Mouse (Mus musculus) CH12.LX (cell line): Measurements from ENCODE around the gene Frmd5.

Experiments used
- CTCF ChIP-seq, 2 experiments: IDR thresholded peaks in 1 of 2; conservative IDR thresholded peaks in 1 of 2; 2 replicates each; pipeline ENCODE4 v1.5.1; 2011 to 2012; ENCODE audit warnings: low read depth in 2 of 2, low read length in 2 of 2, improper control_type of control experiment in 1 of 2, inconsistent platforms in 1 of 2, mild to moderate bottlenecking in 1 of 2, moderate library complexity in 1 of 2
- MXI1 ChIP-seq: IDR thresholded peaks from 2 replicates; pipeline ENCODE4 v1.6.1; 2011; ENCODE audit warnings: mild to moderate bottlenecking, low read depth, low read length, improper control_type of control experiment
- POLR2A ChIP-seq: IDR thresholded peaks from 2 replicates; pipeline ENCODE4 v1.6.1; 2011; ENCODE audit warnings: low read depth, mild to moderate bottlenecking, improper control_type of control experiment, low read length
- TBP ChIP-seq: conservative IDR thresholded peaks from 2 replicates; pipeline ENCODE4 v1.6.1; 2011; ENCODE audit warnings: low read depth, low read length, improper control_type of control experiment
- UBTF ChIP-seq: IDR thresholded peaks from 2 replicates; pipeline ENCODE4 v1.6.1; 2012; ENCODE audit warnings: low read depth, mild to moderate bottlenecking, inconsistent platforms, low read length, improper control_type of control experiment, moderate library complexity

- TF ChIP-seq TBP: no peak
- no peak for TF ChIP-seq POLR2A
- no peak for TF ChIP-seq CTCF (conservative IDR thresholded peaks at IDR 0.05 in 1 of 2, IDR thresholded peaks at IDR 0.05 in 1 of 2; ENCODE audit: low read depth in 2 of 2, low read length in 2 of 2)
- no peak for TF ChIP-seq UBTF
- no peak for TF ChIP-seq MXI1
These were observed 146.3 kb downstream of the Frmd5 start for GRCm38 (mm10) chr2:121660461-121661159.
